Mouse (Mus musculus): ENCODE results near the gene Gm9844. TPM values are rescaled to one million over a fixed set of nuclear protein-coding genes. Genes with fewer than 3 reads are reported as not detected.
"Not testable (repeated sequence)": the region's sequence is repeated elsewhere in the genome, so short reads cannot be mapped to it uniquely, and the experiment has no call there.

The Gm9844 gene
- total and polyA plus RNA-seq, 2 experiments from 2014 or later, result 26.5 to 35.2 TPM

DNA sequence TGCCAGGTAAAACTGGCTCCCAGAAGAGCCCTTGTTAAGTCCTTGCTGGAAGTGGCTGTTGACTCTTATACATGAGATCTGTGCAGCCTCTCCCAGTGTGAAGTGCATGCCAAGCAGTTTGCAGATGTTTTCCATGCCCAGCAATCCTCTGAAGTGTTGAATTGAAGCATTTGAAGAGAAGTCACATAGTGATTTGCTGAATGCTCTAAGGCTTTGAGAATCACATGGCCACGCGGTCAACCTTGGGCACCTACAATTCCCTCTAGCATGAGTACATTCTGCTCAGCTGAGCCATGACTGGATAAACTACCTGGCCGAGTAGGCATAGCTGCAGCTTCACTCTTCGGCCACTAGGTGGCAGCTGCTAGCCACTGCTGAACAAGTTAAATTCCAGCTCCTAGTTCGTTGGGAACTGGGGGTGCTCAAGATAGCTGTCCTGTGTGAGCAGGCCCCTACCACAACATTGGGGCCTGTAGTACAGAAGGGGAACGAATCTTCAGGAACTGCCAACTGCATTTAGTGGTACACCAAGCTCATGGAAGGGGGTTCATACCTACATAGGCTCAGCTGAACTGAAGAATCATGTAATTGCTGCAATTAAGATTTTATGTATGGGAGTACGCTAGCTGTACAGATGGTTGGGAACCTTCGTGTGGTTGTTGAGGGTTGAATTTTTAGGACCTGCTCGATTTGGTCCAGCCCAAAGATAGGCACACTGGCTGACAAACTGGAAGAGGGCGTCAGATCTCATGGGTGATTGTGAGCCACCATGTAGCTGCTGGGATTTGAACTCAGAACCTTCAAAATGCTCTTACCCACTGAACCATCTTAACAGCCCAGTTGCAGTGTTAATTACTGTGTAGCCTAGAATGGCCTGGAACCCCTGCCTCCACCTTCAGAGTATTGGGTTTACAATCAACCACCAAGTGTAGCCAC, 28.5 kb downstream of the Gm9844 start:
- H3K4me2 ChIP-seq (ENCODE audit: low read depth), result no peak overlapping the region
- peaks cover 3% of the 10 kb centered on the region for H3K4me1 ChIP-seq (ENCODE audit: insufficient read depth)
- DNase-seq, result peak; percentile 91
- H3K9ac ChIP-seq, result no peak overlapping the region
- H3K27ac ChIP-seq (ENCODE audit: low read depth, low read length), result no peak overlapping the region
- H3K9me3 ChIP-seq (ENCODE audit: low read length), result no peaks in the 10 kb centered on the region
- ATAC-seq, result peak; percentile 73
- H3K27me3 ChIP-seq (ENCODE audit: insufficient read depth, low read length), result no peaks in the 10 kb centered on the region
- H3K4me3 ChIP-seq (ENCODE audit: low read depth, low read length), result no peak overlapping the region
- 27% methylated on average over 10 of the region's 10 CpGs for WGBS
- TF ChIP-seq CTCF (IDR thresholded peaks at IDR 0.05; ENCODE audit: low read depth), result peak; percentile 99
- peaks cover 56% of the 10 kb centered on the region for H3K36me3 ChIP-seq (ENCODE audit: insufficient read depth)

DNA sequence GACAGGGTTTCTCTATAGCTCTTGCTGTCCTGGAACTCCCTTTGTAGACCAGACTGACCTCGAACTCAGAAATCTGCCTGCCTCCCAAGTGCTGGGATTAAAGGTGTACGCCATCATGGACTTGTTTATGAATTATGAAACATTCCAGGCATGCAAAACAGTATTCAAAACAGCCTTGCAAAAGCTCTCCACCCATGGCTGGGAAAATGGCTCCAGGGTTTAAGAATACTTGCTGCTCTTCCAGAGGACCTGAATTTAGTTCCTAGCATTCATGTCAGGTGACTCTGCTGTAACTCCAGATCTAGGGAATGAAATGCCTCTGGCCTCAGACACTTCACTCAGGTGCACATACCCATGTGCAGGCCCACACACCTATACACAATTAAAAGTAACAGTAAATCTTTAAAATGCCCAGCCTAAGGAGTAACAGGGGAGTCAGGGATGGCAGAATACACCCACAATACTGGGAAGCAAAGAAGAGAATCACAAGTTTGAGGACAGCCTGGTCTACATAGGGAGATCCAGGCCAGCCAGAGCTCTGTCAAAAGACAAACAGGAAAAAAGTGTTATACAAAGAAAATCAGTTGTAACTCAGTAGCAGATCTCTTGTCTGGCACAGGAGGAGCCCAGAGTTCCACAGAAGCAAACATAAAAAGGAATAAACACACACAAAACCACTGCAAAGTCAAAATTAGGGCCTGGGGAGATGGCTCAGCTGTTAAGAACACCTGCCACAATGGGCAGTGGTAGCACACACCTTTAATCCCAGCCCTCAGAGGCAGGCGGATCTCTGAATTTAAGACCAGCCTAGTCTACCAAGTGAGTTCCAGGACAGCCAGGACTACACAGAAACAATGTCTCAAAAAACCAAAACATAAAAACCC, 29.5 kb downstream of the Gm9844 start:
- H3K4me3 ChIP-seq (ENCODE audit: low read depth, low read length), result no peak overlapping the region
- H3K4me1 ChIP-seq (ENCODE audit: insufficient read depth), result no peaks in the 10 kb centered on the region
- H3K9ac ChIP-seq, result no peak overlapping the region
- ATAC-seq (no peak), DNase-seq (no peak)
- no peaks in the 10 kb centered on the region for H3K27me3 ChIP-seq (ENCODE audit: insufficient read depth, low read length)
- no peak overlapping the region for H3K27ac ChIP-seq (ENCODE audit: low read depth, low read length)
- TF ChIP-seq CTCF (IDR thresholded peaks at IDR 0.05; ENCODE audit: low read depth), result no peak
- WGBS, result 71% methylated on average over 3 of the region's 3 CpGs
- H3K9me3 ChIP-seq (ENCODE audit: low read length), result no peaks in the 10 kb centered on the region
- peaks cover 47% of the 10 kb centered on the region for H3K36me3 ChIP-seq (ENCODE audit: insufficient read depth)
- no peak overlapping the region for H3K4me2 ChIP-seq (ENCODE audit: low read depth)

DNA sequence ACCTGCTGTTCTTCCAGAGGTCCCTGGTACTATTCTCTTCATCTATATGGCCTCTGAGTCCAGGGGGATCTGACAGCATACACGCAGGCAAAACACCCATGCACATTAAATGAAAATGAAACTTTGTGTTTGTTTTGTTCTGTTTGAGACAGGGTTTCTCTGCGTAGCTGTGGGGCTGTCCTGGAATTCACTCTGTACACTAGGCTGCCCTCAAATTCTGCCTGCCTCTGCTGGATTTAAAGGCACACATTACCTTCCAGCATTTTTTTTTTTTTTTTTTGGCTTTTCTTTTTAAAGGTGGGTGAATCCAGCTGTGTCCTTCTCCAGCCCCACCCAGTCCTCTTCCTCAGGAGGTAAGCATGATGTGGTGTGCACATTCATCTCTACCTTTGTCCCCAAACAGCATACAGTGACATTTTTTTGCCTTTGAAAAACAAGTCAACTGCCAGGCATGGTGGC, 30.1 kb downstream of the Gm9844 start:
- H3K27ac ChIP-seq (ENCODE audit: low read depth, low read length), result no peak overlapping the region
- H3K36me3 ChIP-seq (ENCODE audit: insufficient read depth), result peaks cover 40% of the 10 kb centered on the region
- H3K4me2 ChIP-seq (ENCODE audit: low read depth), result no peak overlapping the region
- H3K4me1 ChIP-seq (ENCODE audit: insufficient read depth), result no peaks in the 10 kb centered on the region
- DNase-seq (no peak), ATAC-seq (no peak)
- no peaks in the 10 kb centered on the region for H3K9me3 ChIP-seq (ENCODE audit: low read length)
- no peak overlapping the region for H3K9ac ChIP-seq
- no peak overlapping the region for H3K4me3 ChIP-seq (ENCODE audit: low read depth, low read length)
- WGBS, result 75% methylated on average over 2 of the region's 2 CpGs
- H3K27me3 ChIP-seq (ENCODE audit: insufficient read depth, low read length), result no peaks in the 10 kb centered on the region
- TF ChIP-seq CTCF (IDR thresholded peaks at IDR 0.05; ENCODE audit: low read depth), result no peak

DNA sequence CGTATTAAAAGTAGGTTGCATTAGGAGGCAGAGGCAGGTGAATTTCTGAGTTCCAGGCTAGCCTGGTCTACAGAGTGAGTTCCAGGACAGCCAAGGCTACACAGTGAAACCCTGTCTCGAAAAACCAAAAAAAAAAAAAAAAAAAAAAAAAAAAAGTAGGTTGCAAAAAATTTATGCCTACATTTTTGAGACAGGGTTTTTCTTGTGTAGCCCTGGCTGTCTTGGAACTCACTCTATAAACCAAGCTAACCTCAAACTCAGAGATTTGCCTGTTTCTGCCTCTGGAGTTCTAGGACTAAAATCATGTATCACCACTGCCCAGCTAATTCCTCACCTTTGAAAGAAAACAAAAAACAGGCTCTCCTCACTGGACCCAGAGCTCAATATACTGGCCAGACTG, 33.7 kb downstream of the Gm9844 start:
- H3K27me3 ChIP-seq (ENCODE audit: insufficient read depth, low read length); H3K36me3 ChIP-seq (ENCODE audit: insufficient read depth); H3K4me1 ChIP-seq (ENCODE audit: insufficient read depth); ATAC-seq; H3K9me3 ChIP-seq (ENCODE audit: low read length); DNase-seq; H3K9ac ChIP-seq; H3K4me2 ChIP-seq (ENCODE audit: low read depth); H3K27ac ChIP-seq (ENCODE audit: low read depth, low read length); H3K4me3 ChIP-seq (ENCODE audit: low read depth, low read length): not testable (repeated sequence)
- WGBS, result 91% methylated on average over 2 of the region's 2 CpGs

DNA sequence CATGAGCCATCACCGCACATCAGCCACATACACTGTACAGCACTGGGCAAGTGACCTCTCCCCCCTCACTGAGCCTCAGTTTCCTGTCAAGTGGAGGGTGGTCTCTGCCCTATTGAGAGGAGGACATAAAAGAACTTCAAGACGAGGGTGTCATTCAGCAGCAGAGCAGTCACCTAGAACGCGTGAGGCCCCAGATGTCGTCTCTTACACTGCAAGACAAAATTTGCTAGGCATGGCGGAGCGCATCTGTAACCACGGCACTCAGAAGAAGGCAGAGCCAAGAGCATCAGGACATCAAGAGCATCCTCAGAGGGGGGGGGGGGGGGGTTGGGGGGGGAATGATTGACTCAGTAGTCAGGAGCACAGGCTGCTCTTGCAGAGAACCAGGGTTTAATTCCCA, 34.3 kb downstream of the Gm9844 start:
- no peak overlapping the region for H3K27ac ChIP-seq (ENCODE audit: low read depth, low read length)
- H3K4me2 ChIP-seq (ENCODE audit: low read depth), result no peak overlapping the region
- H3K4me1 ChIP-seq (ENCODE audit: insufficient read depth), result no peaks in the 10 kb centered on the region
- no peak overlapping the region for H3K9ac ChIP-seq
- no peaks in the 10 kb centered on the region for H3K27me3 ChIP-seq (ENCODE audit: insufficient read depth, low read length)
- H3K9me3 ChIP-seq (ENCODE audit: low read length), result no peaks in the 10 kb centered on the region
- no peak for TF ChIP-seq CTCF (IDR thresholded peaks at IDR 0.05; ENCODE audit: low read depth)
- H3K4me3 ChIP-seq (ENCODE audit: low read depth, low read length), result no peak overlapping the region
- DNase-seq (no peak), ATAC-seq (no peak)
- no peaks in the 10 kb centered on the region for H3K36me3 ChIP-seq (ENCODE audit: insufficient read depth)
- WGBS, result 83% methylated on average over 8 of the region's 8 CpGs

DNA sequence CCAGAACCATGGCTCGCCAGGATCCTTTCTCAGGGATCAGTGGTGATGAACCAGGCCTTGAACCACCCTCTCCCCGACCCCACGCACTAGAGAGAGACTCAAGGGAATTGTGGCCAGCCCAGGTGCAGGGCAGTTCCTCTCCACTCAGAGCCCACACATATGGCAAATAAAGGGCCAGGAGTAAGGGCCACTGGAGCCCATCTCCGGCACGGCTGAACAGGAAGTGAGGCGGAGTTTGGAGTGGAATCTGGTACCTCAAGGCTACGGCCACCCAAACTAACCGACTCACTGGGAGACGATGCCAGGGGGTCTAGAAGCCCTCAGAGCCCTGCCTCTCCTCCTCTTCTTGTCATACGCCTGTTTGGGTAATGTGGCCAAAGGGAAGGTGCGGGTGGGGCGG, 35.2 kb downstream of the Gm9844 start, which contains the start of gene Cd79a:
Gene Cd79a (plus strand): TSS at position 158 of the 400 bp plus-strand sequence.
- Histone ChIP-seq H3K9me3 (ENCODE audit: low read length) (no peaks in the 10 kb centered on the region), H3K27ac (ENCODE audit: low read depth, low read length) (no peak within 1 kb of the TSS), H3K36me3 (ENCODE audit: insufficient read depth) (no peaks in the 10 kb centered on the region), H3K4me3 (ENCODE audit: low read depth, low read length) (no peak within 1 kb of the TSS), H3K4me1 (ENCODE audit: insufficient read depth) (no peaks in the 10 kb centered on the region), H3K9ac (no peak within 1 kb of the TSS), H3K4me2 (ENCODE audit: low read depth) (no peak within 1 kb of the TSS), H3K27me3 (ENCODE audit: insufficient read depth, low read length) (no peaks in the 10 kb centered on the region)
- DNase-seq (no peak), ATAC-seq (no peak)
- 80% methylated on average over 12 of the region's 12 CpGs for WGBS
- TF ChIP-seq CTCF (IDR thresholded peaks at IDR 0.05; ENCODE audit: low read depth), result no peak
